Mouse (Mus musculus) embryonic facial prominence, embryonic 12.5 days (tissue): ENCODE measurements around the gene Thrb. TPM values are rescaled to one million over a fixed set of nuclear protein-coding genes. Genes with fewer than 3 reads are reported as not detected.
"Not testable (repeated sequence)": the region's sequence is repeated elsewhere in the genome, so short reads cannot be mapped to it uniquely, and the experiment has no call there.

Experiments
- ATAC-seq: fragments of 200-750 bp; cut with Nextera tagmentation; 2 replicates; pipeline ENCODE4 v1.8.0; 2017; ENCODE audit not compliant: insufficient number of reproducible peaks, insufficient read depth, low FRiP score, low TSS enrichment
- H3K27ac ChIP-seq: fragments of 300-500 bp; sonication (generic); 2 replicates; pipeline ENCODE4 v1.5.1; 2016; ENCODE audit warnings: mild to moderate bottlenecking
- H3K27me3 ChIP-seq: fragments of 300-500 bp; sonication (generic); 2 replicates; pipeline ENCODE4 v1.6.1; 2016; ENCODE audit warnings: mild to moderate bottlenecking, moderate library complexity
- H3K36me3 ChIP-seq: fragments of 300-500 bp; sonication (generic); 2 replicates; pipeline ENCODE4 v1.6.1; 2016; ENCODE audit warnings: mild to moderate bottlenecking
- H3K4me1 ChIP-seq: fragments of 300-500 bp; sonication (generic); 2 replicates; pipeline ENCODE4 v1.6.1; 2016
- H3K4me2 ChIP-seq: fragments of 300-500 bp; sonication (generic); replicated peaks from 2 replicates; pipeline ENCODE4 v1.6.1; 2016; ENCODE audit warnings: mild to moderate bottlenecking, moderate library complexity
- H3K4me3 ChIP-seq: fragments of 300-500 bp; sonication (generic); 2 replicates; pipeline ENCODE4 v1.5.1; 2016; ENCODE audit warnings: mild to moderate bottlenecking
- H3K9ac ChIP-seq: fragments of 300-500 bp; sonication (generic); 2 replicates; pipeline ENCODE4 v1.6.1; 2016; ENCODE audit warnings: mild to moderate bottlenecking, moderate library complexity
- H3K9me3 ChIP-seq: fragments of 300-500 bp; sonication (generic); 2 replicates; pipeline ENCODE4 v1.6.1; 2016; ENCODE audit warnings: mild to moderate bottlenecking, moderate library complexity
- WGBS: fragments of 180-500 bp; shearing (Covaris S2); methylation state at CpG from one replicate; pipeline ENCODE4 v1.1.7; 2016; 5-methylcytosine and 5-hydroxymethylcytosine counted together
- polyA plus RNA-seq: library from polyadenylated mRNA; unstranded; fragments of >200 nt; fragmentation: Nextera tagmentation; extraction: Ambion mirVana; gene quantifications from 2 replicates; pipeline ENCODE4 v1.2.1, GENCODE M21; 2016

Thrb gene
- polyA plus RNA-seq, 1 experiment from 2014 or later, result 4.1 TPM

- Histone ChIP-seq H3K36me3 (no peaks in the 10 kb centered on the region), H3K9ac (no peak overlapping the region), H3K4me1 (no peaks in the 10 kb centered on the region), H3K9me3 (no peaks in the 10 kb centered on the region), H3K27ac (no peak overlapping the region), H3K27me3 (no peaks in the 10 kb centered on the region), H3K4me3 (no peak overlapping the region), H3K4me2 (no peak overlapping the region)
- no peak for ATAC-seq
- 74% methylated on average over 3 of the region's 3 CpGs for WGBS
Observed at GRCm38 (mm10) chr14:17917124-17917763, 257.2 kb downstream of the Thrb start.

DNA sequence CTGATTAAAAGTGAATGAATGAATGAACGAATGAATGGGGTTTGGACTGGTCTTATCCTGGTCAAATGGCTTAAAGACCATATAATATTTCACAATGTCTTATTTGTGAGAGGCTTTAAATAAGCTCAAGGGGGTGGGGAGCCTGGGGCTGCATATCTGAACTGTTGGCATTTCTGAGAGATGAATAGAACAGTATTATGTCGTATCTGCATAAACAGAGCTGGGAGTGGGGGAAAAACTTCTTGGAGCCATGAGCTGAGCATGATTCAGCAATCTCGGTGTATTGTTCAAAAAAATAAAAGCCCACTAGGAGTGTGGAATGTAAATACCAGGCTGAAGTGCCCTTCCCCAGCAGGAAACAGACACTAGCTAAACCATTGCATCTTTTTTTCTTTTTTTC, 257.8 kb downstream of the Thrb start:
- Histone ChIP-seq H3K27me3 (no peaks in the 10 kb centered on the region), H3K4me2 (no peak overlapping the region), H3K36me3 (no peaks in the 10 kb centered on the region), H3K27ac (no peak overlapping the region), H3K9ac (no peak overlapping the region), H3K4me1 (no peaks in the 10 kb centered on the region), H3K9me3 (no peaks in the 10 kb centered on the region), H3K4me3 (no peak overlapping the region)
- 57% methylated on average over 3 of the region's 3 CpGs for WGBS
- peak; percentile 52; the same call in 1 of the 2 replicates for ATAC-seq

DNA sequence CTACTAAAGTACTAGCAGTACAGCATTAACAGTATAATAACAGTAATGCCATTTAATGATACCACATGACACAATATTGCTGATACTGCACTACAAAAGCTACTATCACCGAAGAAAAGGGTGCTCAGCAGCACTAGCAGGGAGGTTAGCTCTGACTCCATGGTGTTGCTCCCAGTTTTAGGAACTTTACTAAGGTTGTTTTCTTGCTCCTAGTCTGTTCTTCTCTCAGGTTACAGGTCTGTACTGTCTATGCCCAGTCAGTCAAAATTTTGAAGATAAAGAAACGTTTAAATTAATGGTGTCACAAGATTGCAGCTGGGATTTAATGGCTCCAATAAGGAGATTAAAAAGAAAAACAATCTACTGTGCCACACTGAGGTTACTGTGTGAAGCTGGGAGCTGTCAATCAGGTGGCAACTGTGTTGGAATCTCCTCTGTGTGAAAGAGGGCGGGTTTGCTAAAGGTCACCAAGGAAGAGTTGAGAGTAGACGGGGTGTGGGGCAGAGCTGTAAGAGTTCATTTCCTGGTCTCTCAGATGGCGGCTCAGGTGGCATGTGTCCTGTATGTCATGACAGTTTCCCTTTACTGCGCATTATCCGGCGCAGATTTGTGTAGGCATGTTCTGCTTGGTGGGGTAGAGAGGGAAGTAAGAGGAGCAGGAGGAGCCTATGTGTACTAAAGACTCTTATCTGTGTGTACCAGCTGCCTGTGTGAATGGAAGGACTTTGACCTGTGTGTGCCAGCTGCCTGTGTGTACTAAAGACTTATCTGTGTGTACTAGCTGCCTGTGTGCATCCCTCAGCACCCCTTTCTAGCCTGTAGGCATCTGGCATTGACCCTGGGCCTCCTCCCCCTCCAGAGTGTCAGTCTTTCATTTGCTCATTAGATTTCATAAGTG, 263.0 kb downstream of the Thrb start:
- no peaks in the 10 kb centered on the region for H3K9me3 ChIP-seq
- H3K27me3 ChIP-seq, result no peaks in the 10 kb centered on the region
- H3K27ac ChIP-seq, result no peak overlapping the region
- no peak overlapping the region for H3K9ac ChIP-seq
- no peaks in the 10 kb centered on the region for H3K36me3 ChIP-seq
- H3K4me3 ChIP-seq, result no peak overlapping the region
- no peak overlapping the region for H3K4me2 ChIP-seq
- WGBS, result 55% methylated on average over 8 of the region's 8 CpGs
- no peak for ATAC-seq
- H3K4me1 ChIP-seq, result no peaks in the 10 kb centered on the region

GRCm38 (mm10) chr14:17927469-17927868, 267.4 kb downstream of the Thrb start:
- WGBS, result 24% methylated on average over 1 of the region's 1 CpGs
- H3K27me3 ChIP-seq, result no peaks in the 10 kb centered on the region
- no peak overlapping the region for H3K4me3 ChIP-seq
- H3K4me2 ChIP-seq, result no peak overlapping the region
- no peaks in the 10 kb centered on the region for H3K9me3 ChIP-seq
- no peak for ATAC-seq
- H3K27ac ChIP-seq, result no peak overlapping the region
- H3K4me1 ChIP-seq, result no peaks in the 10 kb centered on the region
- H3K36me3 ChIP-seq, result no peaks in the 10 kb centered on the region
- no peak overlapping the region for H3K9ac ChIP-seq

DNA sequence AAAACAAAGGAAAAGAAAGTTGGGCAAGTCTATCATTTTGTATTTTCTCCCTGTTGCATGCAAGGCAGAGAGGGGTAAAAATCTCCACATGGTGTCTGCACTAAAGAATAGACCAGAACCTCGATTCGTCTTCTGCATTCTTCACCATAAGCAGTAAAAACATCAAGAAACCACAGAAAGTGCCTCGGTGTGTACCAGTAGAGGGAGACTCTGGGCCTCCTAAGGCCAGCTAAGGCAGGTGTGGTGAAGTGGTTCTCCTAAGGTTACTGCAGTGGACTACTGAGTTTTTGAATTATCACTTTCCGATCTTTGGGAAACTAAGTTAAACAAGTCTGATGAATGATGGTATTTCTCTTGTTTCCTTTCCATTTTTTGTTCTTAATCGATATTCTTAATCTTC, 269.5 kb downstream of the Thrb start:
- ATAC-seq, result no peak
- Histone ChIP-seq H3K4me1 (no peaks in the 10 kb centered on the region), H3K27ac (no peak overlapping the region), H3K27me3 (no peaks in the 10 kb centered on the region), H3K36me3 (no peaks in the 10 kb centered on the region), H3K9ac (no peak overlapping the region), H3K9me3 (no peaks in the 10 kb centered on the region), H3K4me2 (no peak overlapping the region), H3K4me3 (no peak overlapping the region)
- 72% methylated on average over 5 of the region's 5 CpGs for WGBS

DNA sequence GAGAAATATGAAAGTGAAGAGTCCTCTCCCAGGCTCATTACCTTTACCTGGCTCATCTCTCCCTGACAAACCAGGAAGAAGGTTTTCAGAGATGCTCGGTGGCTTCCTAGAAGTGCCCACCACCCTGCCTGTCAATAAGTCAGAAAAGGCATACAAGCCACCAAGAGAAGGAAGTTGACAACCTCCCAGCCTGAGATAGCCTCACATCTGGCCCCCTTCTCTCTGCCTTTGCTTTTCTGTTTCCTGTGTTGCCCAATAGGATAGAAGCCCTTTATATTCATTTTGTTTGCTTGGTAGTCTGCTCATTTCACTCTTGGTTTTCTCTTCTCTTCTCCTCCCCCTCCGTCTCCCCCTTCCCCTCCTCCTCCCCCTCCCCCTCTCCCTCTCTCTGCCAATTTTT, 273.4 kb downstream of the Thrb start:
- ATAC-seq, result no peak

DNA sequence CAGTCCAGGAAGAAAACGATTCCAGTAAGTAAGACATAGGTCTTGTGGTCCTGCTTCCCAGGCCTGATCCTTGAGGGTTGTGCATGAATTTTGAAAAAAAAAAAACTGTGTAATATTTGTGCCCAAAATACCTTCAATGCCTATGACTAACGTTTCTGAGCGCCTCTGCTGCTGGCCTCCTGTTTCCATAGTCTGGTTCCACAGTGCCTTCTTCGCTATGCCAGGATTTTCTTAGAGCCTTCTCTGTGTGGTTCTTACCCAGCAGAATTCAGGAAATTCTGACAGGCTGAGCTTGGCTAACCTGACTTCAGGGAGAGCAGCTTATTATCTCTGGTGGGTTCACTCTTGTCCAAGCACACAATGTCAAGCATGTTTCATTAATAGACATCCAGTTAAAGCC, 274.7 kb downstream of the Thrb start:
- H3K9me3 ChIP-seq, H3K9ac ChIP-seq, ATAC-seq, H3K4me3 ChIP-seq, H3K27ac ChIP-seq, H3K36me3 ChIP-seq, H3K4me2 ChIP-seq, H3K27me3 ChIP-seq, H3K4me1 ChIP-seq: not testable (repeated sequence)
- WGBS, result 84% methylated on average over 4 of the region's 4 CpGs

More for the DNA sequence above, 273.4 kb downstream of the Thrb start:
- H3K27me3 ChIP-seq, result no peaks in the 10 kb centered on the region
- no peak overlapping the region for H3K4me2 ChIP-seq
- no peak overlapping the region for H3K27ac ChIP-seq
- H3K9me3 ChIP-seq, result no peaks in the 10 kb centered on the region
- no peaks in the 10 kb centered on the region for H3K36me3 ChIP-seq
- whole genome bisulfite sequencing, result 60% methylated on average over 2 of the region's 2 CpGs
- no peak overlapping the region for H3K4me3 ChIP-seq
- no peaks in the 10 kb centered on the region for H3K4me1 ChIP-seq
- H3K9ac ChIP-seq, result no peak overlapping the region

- no peak overlapping the region for H3K9ac ChIP-seq
- no peak for ATAC-seq
- no peaks in the 10 kb centered on the region for H3K27me3 ChIP-seq
- H3K27ac ChIP-seq, result no peak overlapping the region
- no peaks in the 10 kb centered on the region for H3K9me3 ChIP-seq
- H3K4me1 ChIP-seq, result no peaks in the 10 kb centered on the region
- no peaks in the 10 kb centered on the region for H3K36me3 ChIP-seq
- no peak overlapping the region for H3K4me3 ChIP-seq
- 85% methylated on average over 2 of the region's 2 CpGs for WGBS
- no peak overlapping the region for H3K4me2 ChIP-seq
Observed at GRCm38 (mm10) chr14:17954038-17954437, 294.0 kb downstream of the Thrb start.

DNA sequence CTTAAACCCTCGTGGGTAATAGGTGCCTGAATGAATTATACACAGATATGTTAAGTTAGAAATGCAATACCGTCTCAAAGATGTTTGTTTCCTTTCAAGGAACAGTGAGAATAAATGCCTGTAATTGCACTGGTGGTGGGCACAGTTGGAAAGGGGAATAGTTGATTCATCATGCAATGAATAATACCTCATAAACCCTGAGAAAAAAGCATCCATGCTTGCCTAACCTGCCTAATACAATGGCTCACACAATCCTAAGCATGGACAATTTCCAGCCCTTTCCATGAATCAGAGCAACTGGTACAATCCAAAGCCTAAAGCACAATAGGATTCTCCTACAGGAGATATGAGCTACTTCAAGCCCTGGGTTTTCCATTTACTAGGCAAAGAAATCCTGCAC, 299.8 kb downstream of the Thrb start:
- no peak overlapping the region for H3K9ac ChIP-seq
- WGBS, result 33% methylated on average over 2 of the region's 2 CpGs

GRCm38 (mm10) chr14:17967117-17967726, 307.2 kb downstream of the Thrb start:
- 39% methylated on average over 5 of the region's 5 CpGs for WGBS
- no peak overlapping the region for H3K27ac ChIP-seq
- no peaks in the 10 kb centered on the region for H3K27me3 ChIP-seq
- ATAC-seq, result peak; percentile 60; the same call in 1 of the 2 replicates
- H3K4me2 ChIP-seq, result no peak overlapping the region
- no peak overlapping the region for H3K4me3 ChIP-seq
- no peaks in the 10 kb centered on the region for H3K4me1 ChIP-seq
- H3K36me3 ChIP-seq, result no peaks in the 10 kb centered on the region
- H3K9ac ChIP-seq, result no peak overlapping the region
- no peaks in the 10 kb centered on the region for H3K9me3 ChIP-seq

More for the DNA sequence above, 299.8 kb downstream of the Thrb start:
- Histone ChIP-seq H3K4me1 (no peaks in the 10 kb centered on the region), H3K9me3 (no peaks in the 10 kb centered on the region), H3K36me3 (no peaks in the 10 kb centered on the region), H3K27me3 (no peaks in the 10 kb centered on the region), H3K4me2 (no peak overlapping the region), H3K27ac (no peak overlapping the region), H3K4me3 (no peak overlapping the region)
- no peak for ATAC-seq

- no peak for ATAC-seq
- no peak overlapping the region for H3K27ac ChIP-seq
- no peak overlapping the region for H3K9ac ChIP-seq
- H3K36me3 ChIP-seq, result no peaks in the 10 kb centered on the region
- H3K4me2 ChIP-seq, result no peak overlapping the region
- H3K4me1 ChIP-seq, result no peaks in the 10 kb centered on the region
- WGBS, result 85% methylated on average over 4 of the region's 4 CpGs
- no peak overlapping the region for H3K4me3 ChIP-seq
- no peaks in the 10 kb centered on the region for H3K9me3 ChIP-seq
- H3K27me3 ChIP-seq, result no peaks in the 10 kb centered on the region
Observed at GRCm38 (mm10) chr14:17972132-17972531, 312.1 kb downstream of the Thrb start.

DNA sequence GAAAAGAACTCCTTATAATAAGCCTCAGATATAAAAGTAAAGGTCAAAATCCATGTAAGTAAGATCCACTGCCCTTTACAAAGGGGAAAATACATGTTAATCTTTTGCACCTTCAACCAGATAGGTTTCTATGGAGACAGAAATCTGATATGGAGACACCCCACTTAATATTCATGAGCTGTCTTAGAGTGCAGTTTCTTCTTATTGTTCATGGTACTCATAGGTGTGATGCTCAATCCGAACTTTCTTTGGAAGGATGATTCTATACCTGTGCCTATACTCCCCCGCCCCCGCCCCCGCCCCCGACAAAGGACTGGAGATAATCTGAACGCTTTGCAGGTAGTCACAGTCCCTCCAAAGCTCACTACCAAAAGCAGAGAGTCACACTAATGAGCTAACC, 312.6 kb downstream of the Thrb start:
- H3K27me3 ChIP-seq, result no peaks in the 10 kb centered on the region
- H3K4me3 ChIP-seq, result no peak overlapping the region
- H3K4me2 ChIP-seq, result no peak overlapping the region
- H3K9ac ChIP-seq, result no peak overlapping the region
- H3K36me3 ChIP-seq, result no peaks in the 10 kb centered on the region
- no peaks in the 10 kb centered on the region for H3K9me3 ChIP-seq
- no peak overlapping the region for H3K27ac ChIP-seq
- 77% methylated on average over 6 of the region's 6 CpGs for WGBS
- H3K4me1 ChIP-seq, result no peaks in the 10 kb centered on the region
- no peak for ATAC-seq
